Mouse (Mus musculus) embryonic facial prominence, embryonic 15.5 days (tissue): ENCODE data around the gene Med29. TPM values are rescaled to one million over a fixed set of nuclear protein-coding genes. Genes with fewer than 3 reads are reported as not detected.

Experiments
- ATAC-seq: fragments of 200-750 bp; cut with Nextera tagmentation; 2 replicates; pipeline ENCODE4 v1.8.0; 2017; ENCODE audit warnings: low read depth, moderate TSS enrichment; ENCODE audit not compliant: insufficient number of reproducible peaks, low FRiP score, low TSS enrichment
- H3K27ac ChIP-seq: fragments of 300-500 bp; sonication (generic); replicated peaks from 2 replicates; pipeline ENCODE4 v1.5.1; 2015; ENCODE audit warnings: mild to moderate bottlenecking, inconsistent platforms
- H3K27me3 ChIP-seq: fragments of 300-500 bp; sonication (generic); 2 replicates; pipeline ENCODE4 v1.6.1; 2015; ENCODE audit warnings: inconsistent platforms
- H3K36me3 ChIP-seq: fragments of 300-500 bp; sonication (generic); 2 replicates; pipeline ENCODE4 v1.6.1; 2015; ENCODE audit warnings: mild to moderate bottlenecking, inconsistent platforms
- H3K4me1 ChIP-seq: fragments of 300-500 bp; sonication (generic); 2 replicates; pipeline ENCODE4 v1.6.1; 2015; ENCODE audit warnings: inconsistent platforms
- H3K4me2 ChIP-seq: fragments of 300-500 bp; sonication (generic); replicated peaks from 2 replicates; pipeline ENCODE4 v1.6.1; 2015; ENCODE audit warnings: mild to moderate bottlenecking, inconsistent platforms
- H3K4me3 ChIP-seq: fragments of 300-500 bp; sonication (generic); replicated peaks from 2 replicates; pipeline ENCODE4 v1.5.1; 2015; ENCODE audit warnings: mild to moderate bottlenecking, inconsistent platforms
- H3K9ac ChIP-seq: fragments of 300-500 bp; sonication (generic); 2 replicates; pipeline ENCODE4 v1.6.1; 2015; ENCODE audit warnings: inconsistent platforms
- H3K9me3 ChIP-seq: fragments of 300-500 bp; sonication (generic); replicated peaks from 2 replicates; pipeline ENCODE4 v1.6.1; 2016; ENCODE audit warnings: inconsistent platforms
- whole genome bisulfite sequencing: fragments of 180-500 bp; shearing (Covaris S2); methylation state at CpG from one replicate; pipeline ENCODE4 v1.1.7; 2015; 5-methylcytosine and 5-hydroxymethylcytosine counted together
- polyA plus RNA-seq: library from polyadenylated mRNA; unstranded; fragments of >200 nt; fragmentation: Nextera tagmentation; extraction: Ambion mirVana; gene quantifications from 2 replicates; pipeline ENCODE4 v1.2.1, GENCODE M21; 2015

Gene Med29
- polyA plus RNA-seq, 1 experiment from 2014 or later = 52.1 TPM

DNA sequence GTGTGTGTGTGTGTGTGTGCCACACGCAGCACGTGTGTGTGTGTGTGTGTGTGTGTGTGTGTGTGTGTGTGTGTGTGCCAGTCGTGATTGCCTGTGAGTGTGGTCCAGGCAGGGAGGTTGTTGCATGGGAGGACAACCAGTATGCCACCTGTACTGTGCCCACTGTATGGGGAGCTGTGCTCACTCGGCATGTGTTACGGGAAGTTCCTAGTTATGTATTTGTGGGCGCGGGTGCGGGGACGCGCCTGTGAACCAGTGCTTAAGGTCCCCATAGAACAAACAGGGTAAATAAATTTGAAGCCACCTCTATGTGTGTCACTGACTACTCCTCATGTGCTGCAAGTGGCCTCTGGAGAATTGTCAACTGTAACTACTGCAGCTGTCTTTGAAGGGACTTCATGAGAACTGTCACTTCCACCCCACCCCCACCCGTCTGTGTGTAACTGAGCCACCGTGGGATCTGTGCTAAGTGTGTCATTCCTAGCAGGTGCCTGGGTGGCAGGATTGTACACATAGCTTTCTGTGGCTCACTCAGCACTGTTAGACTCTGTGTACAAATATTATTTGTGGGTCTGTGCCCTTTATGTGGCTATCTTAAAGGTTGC, 10.1 kb downstream of the Med29 start:
- ATAC-seq = no peak
- 22% methylated on average over 10 of the region's 12 CpGs for WGBS
- Histone ChIP-seq H3K9ac (no peak overlapping the region), H3K4me3 (peak overlapping the region; percentile 39), H3K36me3 (peaks cover 20% of the 10 kb centered on the region; the same call in 1 of the 2 replicates), H3K4me2 (peak overlapping the region; percentile 73), H3K4me1 (peaks cover 70% of the 10 kb centered on the region), H3K9me3 (no peaks in the 10 kb centered on the region), H3K27ac (peak overlapping the region; percentile 98), H3K27me3 (no peaks in the 10 kb centered on the region)

DNA sequence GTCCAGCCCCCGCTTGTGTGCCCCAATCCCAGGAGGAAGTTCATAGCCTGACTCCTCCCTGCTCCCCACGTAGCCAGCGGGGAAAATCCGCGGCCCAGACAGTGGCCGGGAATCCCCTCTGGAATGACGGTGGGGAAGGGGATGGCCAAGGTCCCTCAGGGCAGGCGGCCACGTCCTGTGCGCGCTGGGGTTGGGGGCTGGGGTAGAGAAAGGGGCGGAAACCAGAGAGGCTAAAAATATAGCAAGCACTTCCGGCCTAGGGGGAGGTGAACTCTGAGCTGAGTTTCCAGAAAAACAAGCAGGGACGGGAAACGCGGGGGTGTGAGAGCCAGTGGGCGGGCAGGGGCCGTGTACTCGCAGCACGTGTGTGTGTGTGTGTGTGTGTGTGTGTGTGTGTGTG, 10.6 kb downstream of the Med29 start:
- H3K9ac ChIP-seq = peak overlapping the region; percentile 39
- WGBS = 1% methylated on average over 20 of the region's 20 CpGs
- H3K27me3 ChIP-seq = no peaks in the 10 kb centered on the region
- peak overlapping the region; percentile 73 for H3K4me2 ChIP-seq
- H3K9me3 ChIP-seq = no peaks in the 10 kb centered on the region
- peaks cover 75% of the 10 kb centered on the region for H3K4me1 ChIP-seq
- H3K4me3 ChIP-seq = peak overlapping the region; percentile 39
- H3K36me3 ChIP-seq = peaks cover 22% of the 10 kb centered on the region; the same call in 1 of the 2 replicates
- ATAC-seq = peak; percentile 76
- H3K27ac ChIP-seq = peak overlapping the region; percentile 98

DNA sequence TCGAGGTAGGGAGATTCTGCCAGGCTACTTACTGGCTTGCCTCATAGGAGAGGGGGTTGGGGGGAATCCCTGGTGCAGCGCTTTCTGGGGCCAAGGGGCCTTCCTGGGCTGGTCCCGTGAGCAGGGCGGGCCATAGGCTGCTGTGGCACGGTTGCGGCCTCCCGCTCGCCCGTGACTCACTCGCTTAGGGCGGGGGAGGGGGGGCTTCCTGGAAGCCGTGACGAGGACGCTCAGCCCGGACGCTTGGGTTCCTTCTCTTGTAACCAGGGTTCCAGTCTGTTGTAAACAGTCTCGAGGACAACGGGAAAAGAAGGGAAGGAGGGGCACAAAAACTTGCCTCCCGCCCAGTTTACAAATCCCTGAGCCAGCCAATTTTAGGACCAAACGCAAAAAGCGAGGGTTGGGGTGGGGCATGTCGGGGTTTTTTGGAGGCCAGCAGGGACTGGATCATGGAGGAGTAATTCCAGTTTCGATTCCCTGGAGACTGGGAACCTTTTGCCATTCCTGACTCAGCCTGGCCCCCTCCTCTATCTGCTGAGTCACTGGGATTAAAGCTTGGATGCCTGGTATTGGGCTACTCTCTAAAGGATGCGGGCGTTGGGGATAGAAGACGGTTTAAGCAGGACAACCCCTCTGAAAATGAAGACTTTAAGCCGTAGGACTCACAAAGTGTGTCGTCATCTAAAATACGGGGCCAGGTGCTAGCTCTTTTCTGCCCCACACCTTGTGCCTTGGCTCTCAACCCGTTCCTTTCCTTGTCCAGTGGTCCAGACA, 11.3 kb downstream of the Med29 start:
- Histone ChIP-seq H3K4me3 (peak overlapping the region; percentile 39), H3K9ac (peak overlapping the region; percentile 39), H3K4me1 (peaks cover 77% of the 10 kb centered on the region), H3K27me3 (no peaks in the 10 kb centered on the region), H3K9me3 (no peaks in the 10 kb centered on the region), H3K4me2 (peak overlapping the region; percentile 73), H3K36me3 (peaks cover 20% of the 10 kb centered on the region; the same call in 1 of the 2 replicates), H3K27ac (peak overlapping the region; percentile 98)
- WGBS = 2% methylated on average over 30 of the region's 30 CpGs
- ATAC-seq = peak; percentile 59

DNA sequence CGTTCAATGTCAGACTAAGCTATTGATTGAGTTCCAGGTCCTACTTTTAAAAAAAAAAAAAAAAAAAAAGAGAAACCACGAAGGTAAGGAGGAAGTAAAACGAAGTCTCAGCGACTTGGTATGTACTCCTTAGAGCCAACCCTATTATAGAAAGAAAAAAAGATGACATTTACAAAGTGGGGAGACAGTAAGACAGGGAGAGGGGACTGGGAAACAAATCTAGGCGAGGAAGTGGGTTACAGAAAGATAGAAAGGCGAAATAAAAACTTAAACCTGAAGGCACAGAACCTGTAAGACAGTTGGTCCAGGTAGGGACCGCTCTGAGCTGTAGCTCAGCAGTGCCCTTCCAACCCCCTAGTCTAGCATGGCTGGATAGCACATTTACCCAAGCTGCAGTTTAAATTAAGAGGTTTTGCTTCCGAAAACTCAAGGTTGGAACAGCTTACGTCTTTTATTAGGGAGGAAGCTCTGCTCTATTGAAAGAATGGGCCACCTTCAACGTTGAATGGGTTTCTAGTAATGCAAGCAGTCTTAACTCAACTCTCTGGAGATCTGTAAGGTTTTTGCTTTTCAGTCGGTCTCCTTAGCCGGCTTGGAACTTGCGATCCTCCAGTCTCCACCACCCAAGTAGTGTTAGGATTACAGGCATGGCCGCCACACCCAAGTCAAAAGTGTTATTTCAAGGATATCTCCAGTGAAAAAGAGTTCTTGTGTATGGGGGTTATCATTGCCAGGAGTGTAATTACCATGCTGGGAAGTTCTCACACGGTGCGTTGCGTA, 12.1 kb downstream of the Med29 start, which contains the start of gene Zfp36:
Gene Zfp36 (minus strand): TSS at position 17 of the 780 bp plus-strand sequence.
- Histone ChIP-seq H3K9me3 (no peaks in the 10 kb centered on the region), H3K4me2 (peak within 1 kb of the TSS; percentile 87), H3K27me3 (no peaks in the 10 kb centered on the region), H3K4me1 (peaks cover 79% of the 10 kb centered on the region), H3K4me3 (peak within 1 kb of the TSS; percentile 81), H3K27ac (peak within 1 kb of the TSS; percentile 98), H3K36me3 (peaks cover 12% of the 10 kb centered on the region; the same call in 1 of the 2 replicates), H3K9ac (peak within 1 kb of the TSS; percentile 77)
- no peak for ATAC-seq
- WGBS = 37% methylated on average over 17 of the region's 17 CpGs

DNA sequence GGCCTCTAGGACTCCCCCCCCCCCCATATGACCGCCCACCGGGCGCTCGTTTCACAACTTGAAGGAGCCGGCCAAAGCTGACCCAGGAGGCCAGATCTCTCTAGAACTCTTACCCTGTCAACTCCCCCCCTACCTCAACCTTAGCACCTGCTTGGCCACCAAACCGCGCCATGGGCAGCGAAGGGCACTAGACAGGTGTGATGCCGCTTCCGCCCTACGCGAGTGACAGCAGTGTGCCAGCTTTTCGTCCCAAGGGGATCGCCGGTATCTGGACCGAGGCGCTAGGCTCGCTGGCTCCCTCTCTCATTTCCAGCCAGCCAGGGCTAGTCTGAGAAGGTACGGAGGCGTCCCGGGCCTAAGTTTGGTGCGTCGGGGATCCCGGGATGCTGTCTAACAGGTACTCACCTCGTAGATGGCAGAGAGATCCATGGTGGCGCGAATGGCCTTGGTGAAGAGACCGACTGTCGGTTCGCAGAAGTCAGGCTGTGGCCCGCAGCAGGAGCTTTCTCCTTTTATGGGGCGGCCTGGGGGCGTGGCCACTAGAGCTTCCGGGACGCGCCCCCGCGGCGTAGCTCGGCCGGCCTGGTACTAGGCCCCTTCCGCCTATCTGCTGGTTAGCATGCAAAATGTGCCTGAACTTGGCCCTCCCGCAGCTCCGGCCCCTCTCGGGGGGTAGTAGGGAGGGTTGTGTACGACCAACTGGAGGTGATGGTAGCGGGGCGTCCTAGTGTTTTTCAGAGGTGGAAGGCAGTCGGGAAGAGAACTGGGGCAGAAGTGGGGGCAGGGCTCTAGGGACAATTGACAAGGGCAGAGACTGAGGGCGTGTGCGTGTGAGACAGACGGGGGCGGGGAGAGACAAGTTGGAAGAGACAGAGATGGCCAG, 13.5 kb downstream of the Med29 start:
- under 1% methylated on average over 53 of the region's 53 CpGs for WGBS
- H3K4me1 ChIP-seq = peaks cover 87% of the 10 kb centered on the region
- peak overlapping the region; percentile 81 for H3K4me3 ChIP-seq

DNA sequence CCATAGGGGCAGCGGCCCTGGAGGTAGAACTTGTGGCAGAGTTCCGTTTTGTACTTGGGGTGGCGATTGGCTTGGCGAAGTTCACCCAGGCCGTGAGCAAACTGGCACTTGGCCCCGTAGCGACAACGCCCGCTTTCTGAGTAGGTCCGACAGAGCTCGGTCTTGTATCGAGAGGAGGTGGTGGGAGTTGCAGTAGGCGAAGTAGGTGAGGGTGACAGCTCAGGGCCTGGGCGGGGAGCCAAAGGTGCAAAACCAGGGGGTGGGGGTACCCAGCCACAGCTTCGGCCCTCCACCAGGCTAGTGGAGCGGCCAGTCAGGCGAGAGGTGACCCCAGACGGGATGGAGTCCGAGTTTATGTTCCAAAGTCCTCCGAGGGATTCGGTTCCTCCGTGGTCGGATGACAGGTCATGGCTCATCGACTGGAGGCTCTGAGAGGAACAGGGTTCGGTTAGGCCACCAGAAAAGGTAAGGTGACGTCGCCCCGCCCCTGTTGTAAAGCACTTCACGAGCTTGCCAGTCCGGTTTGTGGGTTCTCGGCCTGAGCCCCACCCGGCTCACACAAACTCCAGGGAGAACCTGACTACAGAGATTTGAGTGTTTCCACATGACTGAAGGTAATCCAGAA, 14.3 kb downstream of the Med29 start:
- H3K27ac ChIP-seq = peak overlapping the region; percentile 98
- ATAC-seq = no peak
- 33% methylated on average over 32 of the region's 32 CpGs for WGBS

More for the DNA sequence above, 13.5 kb downstream of the Med29 start:
- peak; percentile 44 for ATAC-seq
- Histone ChIP-seq H3K27me3 (no peaks in the 10 kb centered on the region), H3K9me3 (no peaks in the 10 kb centered on the region), H3K27ac (peak overlapping the region; percentile 98), H3K36me3 (peaks cover 8% of the 10 kb centered on the region; the same call in 1 of the 2 replicates), H3K9ac (peak overlapping the region; percentile 77), H3K4me2 (peak overlapping the region; percentile 87)

DNA sequence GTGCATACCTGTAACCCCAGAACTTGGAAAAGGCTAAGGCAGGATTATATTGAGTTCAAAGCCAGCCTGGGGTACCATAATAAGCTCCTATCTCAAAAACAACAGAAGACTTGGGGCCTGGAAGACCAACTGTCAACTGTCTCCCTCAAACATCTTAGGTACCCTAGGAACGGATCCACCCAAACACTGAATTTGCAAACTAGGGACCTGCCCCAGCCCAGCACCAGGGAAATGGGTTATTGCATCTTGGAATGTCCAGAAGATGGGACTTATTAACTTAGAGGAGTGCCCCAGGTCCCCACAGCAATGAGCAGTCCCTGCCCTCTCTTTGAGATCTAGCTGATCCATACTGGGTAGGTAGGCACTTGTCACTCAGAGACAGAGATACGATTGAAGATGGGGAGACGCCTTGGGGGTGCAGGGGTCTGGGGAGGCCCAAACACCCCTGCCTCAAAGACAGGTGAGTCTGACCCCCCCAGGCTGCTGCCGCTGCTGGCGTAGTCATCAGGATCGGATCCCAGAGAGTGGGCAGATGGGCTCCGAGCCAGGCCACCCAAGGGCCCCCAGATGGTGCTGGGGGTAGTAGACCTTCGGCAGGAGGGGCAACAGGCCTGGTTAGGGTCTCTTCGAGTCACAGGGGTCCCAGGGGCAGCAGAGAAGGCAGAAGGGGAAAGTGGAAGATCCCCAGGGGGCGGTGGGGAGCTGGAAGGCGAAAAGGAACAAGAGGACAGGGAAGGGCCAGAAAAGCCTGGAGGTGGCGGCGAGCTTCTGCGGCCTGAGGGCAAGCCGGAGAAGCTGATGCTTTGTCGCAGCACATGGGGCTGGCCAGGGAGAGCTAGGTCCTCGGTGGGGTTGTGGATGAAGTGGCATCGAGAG, 15.1 kb downstream of the Med29 start:
- no peak for ATAC-seq
- peak overlapping the region; percentile 81 for H3K4me3 ChIP-seq
- peak overlapping the region; percentile 98 for H3K27ac ChIP-seq
- no peaks in the 10 kb centered on the region for H3K9me3 ChIP-seq
- 57% methylated on average over 18 of the region's 18 CpGs for WGBS
- H3K36me3 ChIP-seq = peaks cover 8% of the 10 kb centered on the region; the same call in 1 of the 2 replicates
- H3K4me1 ChIP-seq = peaks cover 78% of the 10 kb centered on the region
- H3K27me3 ChIP-seq = no peaks in the 10 kb centered on the region
- H3K4me2 ChIP-seq = peak overlapping the region; percentile 87
- peak overlapping the region; percentile 77 for H3K9ac ChIP-seq

More for the DNA sequence above, 14.3 kb downstream of the Med29 start:
- peak overlapping the region; percentile 81 for H3K4me3 ChIP-seq
- peak overlapping the region; percentile 87 for H3K4me2 ChIP-seq
- H3K9ac ChIP-seq = peak overlapping the region; percentile 77
- peaks cover 8% of the 10 kb centered on the region; the same call in 1 of the 2 replicates for H3K36me3 ChIP-seq
- H3K27me3 ChIP-seq = no peaks in the 10 kb centered on the region
- no peaks in the 10 kb centered on the region for H3K9me3 ChIP-seq
- H3K4me1 ChIP-seq = peaks cover 86% of the 10 kb centered on the region

DNA sequence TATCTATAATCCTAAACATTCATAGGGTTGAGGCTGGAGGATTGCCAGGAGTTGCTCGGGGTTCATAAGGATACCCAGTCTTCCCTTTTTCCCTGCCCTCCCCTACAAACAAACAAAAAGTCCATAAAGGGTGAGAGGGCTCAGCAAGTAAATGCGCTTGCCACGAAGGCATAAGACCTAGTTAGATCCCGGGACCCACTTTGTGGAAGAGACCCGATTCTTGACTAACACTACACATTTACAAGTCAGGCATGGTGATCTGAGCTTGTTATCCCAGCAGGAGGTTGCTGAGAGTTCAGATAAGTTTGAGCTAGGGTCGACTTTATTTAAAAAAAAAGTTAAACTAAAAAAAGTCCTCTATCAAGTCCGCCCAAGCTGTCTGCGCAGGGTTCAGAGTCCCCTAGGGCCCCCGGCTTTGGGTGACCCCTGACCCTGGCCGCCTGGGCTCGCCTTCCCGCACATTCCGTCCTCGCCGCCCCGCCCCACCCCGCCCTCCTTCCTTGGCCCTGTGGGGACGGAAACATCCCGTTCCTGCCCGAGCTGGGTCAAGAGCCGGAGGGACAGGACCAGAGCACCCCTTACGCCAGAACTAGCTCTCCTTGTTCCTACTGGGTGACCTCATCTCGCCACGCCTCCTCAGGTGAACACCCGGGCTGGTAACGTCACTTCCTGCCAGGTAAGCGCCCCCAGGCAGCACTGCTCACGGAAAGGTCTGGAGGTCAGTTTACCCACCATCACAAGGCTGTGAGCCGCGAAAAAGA, 16.3 kb downstream of the Med29 start:
- H3K27ac ChIP-seq = peak overlapping the region; percentile 98
- 4% methylated on average over 30 of the region's 30 CpGs for WGBS
- peak overlapping the region; percentile 87 for H3K4me2 ChIP-seq
- no peak for ATAC-seq
- H3K4me3 ChIP-seq = peak overlapping the region; percentile 81
- H3K9me3 ChIP-seq = no peaks in the 10 kb centered on the region
- peak overlapping the region; percentile 44 for H3K9ac ChIP-seq
- H3K4me1 ChIP-seq = peaks cover 69% of the 10 kb centered on the region
- no peaks in the 10 kb centered on the region for H3K27me3 ChIP-seq
- H3K36me3 ChIP-seq = peaks cover 8% of the 10 kb centered on the region; the same call in 1 of the 2 replicates
